Mouse (Mus musculus) ovary, adult 2 months (tissue): Measurements from ENCODE around the gene Syt13. TPM values are rescaled to one million over a fixed set of nuclear protein-coding genes. Genes with fewer than 3 reads are reported as not detected.

ENCODE experiments used
- polyA plus RNA-seq: library from polyadenylated mRNA; depleted of rRNA; stranded (reverse); fragments of >200 nt; gene quantifications from 2 replicates; pipeline ENCODE4 v1.2.3, GENCODE M21; 2012; rRNA removed

Syt13 gene
- 5.2 and 6.6 TPM in 2 replicates for polyA plus RNA-seq

DNA sequence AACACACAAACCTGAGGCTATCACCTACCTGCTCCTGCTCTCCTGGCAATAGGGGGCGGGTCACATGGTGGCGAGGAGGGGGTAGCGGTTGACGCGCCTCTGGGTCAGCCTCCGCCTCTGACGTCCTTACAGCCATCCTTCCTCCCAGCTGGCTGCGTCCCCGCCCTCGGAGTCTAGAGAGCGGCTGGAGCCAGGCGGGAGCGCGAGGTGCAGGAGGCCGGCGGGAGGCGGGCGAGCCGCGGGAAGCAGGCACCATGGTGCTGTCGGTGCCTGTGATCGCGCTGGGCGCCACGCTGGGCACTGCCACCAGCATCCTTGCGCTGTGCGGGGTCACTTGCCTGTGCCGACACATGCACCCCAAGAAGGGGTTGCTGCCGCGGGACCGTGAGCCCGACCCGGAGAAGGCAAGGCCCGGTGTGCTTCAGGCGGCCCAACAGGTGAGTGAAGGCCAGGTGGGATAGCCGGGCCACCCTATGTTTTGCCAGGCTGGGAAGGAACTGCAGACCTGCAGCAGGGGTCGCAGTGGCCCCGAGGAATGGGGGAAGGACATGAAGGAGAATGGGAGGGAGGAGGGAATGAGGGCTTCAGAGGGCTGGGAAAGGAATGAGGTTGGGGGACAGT lies at the start of gene Syt13:
Gene Syt13 (plus strand): TSS at position 166 of the 621 bp plus-strand sequence.

Other genes with a start within 250 kb of the Syt13 start
- gene Prdm11, start 131.1 kb downstream of the Syt13 start, polyA plus RNA-seq: 17.1 and 21.8 TPM in 2 replicates